18 mouse cellular contexts compared by ENCODE assay signal in the genomic region with DNA sequence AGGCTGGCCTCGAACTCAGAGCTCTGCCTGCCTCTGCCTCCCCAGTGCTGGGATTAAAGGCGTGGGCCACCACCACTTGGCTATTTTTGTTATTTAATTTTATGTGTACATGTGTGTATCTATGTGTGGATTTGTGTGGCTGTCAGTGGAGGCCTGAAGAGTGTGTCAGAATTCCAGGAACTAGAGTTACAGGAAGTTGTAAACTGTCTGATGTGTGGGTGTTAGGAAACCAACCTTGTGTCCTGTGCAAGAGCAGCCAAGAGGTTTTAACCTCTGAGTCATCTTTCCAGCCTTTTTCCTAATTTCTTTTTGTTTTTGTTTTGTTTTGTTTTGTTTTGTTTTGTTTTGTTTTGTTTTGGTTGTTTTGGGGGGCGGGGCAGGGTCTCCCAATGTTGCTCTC. TPM values are rescaled to one million over a fixed set of nuclear protein-coding genes. Genes with fewer than 3 reads are reported as not detected.
"Had no signal": no experiment of that assay in that cellular context is flagged by ENCODE, and none has a peak within 500 bp of the region (broad histone marks: within the 10 kb centered on the region; RNA-seq: fewer than 3 reads in every experiment).

No protein-coding gene starts in this region.

- DNase-seq: gastrocnemius, postnatal 14 days; gastrocnemius, postnatal 36 days; heart, adult 18-20 months; heart, postnatal 10 days; heart, postnatal 4 days; kidney, adult 11 months; kidney, adult 2 months; kidney, adult 9 months; kidney, postnatal 14 days; kidney, postnatal 4 days; left cerebral cortex, postnatal 4 days had no signal

- ATAC-seq: hindbrain, embryonic 16.5 days; inflammation-experienced regulatory T-cells, adult 6 months; intestine, embryonic 15.5 days; liver, embryonic 12.5 days had no signal

RNA-seq across cellular contexts. Expression of a gene that starts 34.2 kb away (rescaled TPM):
- total RNA-seq: gastrocnemius, adult 18-20 months; gastrocnemius, adult 8-10 months; gastrocnemius, postnatal 14 days; gastrocnemius, postnatal 36 days; heart, adult 18-20 months; liver, adult 2 months had no signal
